Mouse (Mus musculus) midbrain, embryonic 16.5 days (tissue): ENCODE results near the gene Ptchd1. TPM values are rescaled to one million over a fixed set of nuclear protein-coding genes. Genes with fewer than 3 reads are reported as not detected.

ENCODE experiments used
- ATAC-seq: fragments of 200-750 bp; cut with Nextera tagmentation; 2 replicates; pipeline ENCODE4 v1.8.0; 2017; ENCODE audit warnings: moderate TSS enrichment
- H3K27ac ChIP-seq: fragments of 300-500 bp; sonication (generic); 2 replicates; pipeline ENCODE4 v1.5.1; 2014; ENCODE audit warnings: mild to moderate bottlenecking, low read length, mixed read lengths
- H3K27me3 ChIP-seq: fragments of 300-500 bp; sonication (generic); 2 replicates; pipeline ENCODE4 v1.6.1; 2014; ENCODE audit warnings: low read depth, low read length, mixed read lengths; ENCODE audit not compliant: control insufficient read depth, insufficient read depth
- H3K36me3 ChIP-seq: fragments of 300-500 bp; sonication (generic); 2 replicates; pipeline ENCODE4 v1.6.1; 2014; ENCODE audit warnings: mild to moderate bottlenecking, low read length, moderate library complexity, mixed read lengths; ENCODE audit not compliant: control insufficient read depth, insufficient read depth
- H3K4me1 ChIP-seq: fragments of 300-500 bp; sonication (generic); 2 replicates; pipeline ENCODE4 v1.6.1; 2014; ENCODE audit warnings: mild to moderate bottlenecking, low read length, mixed read lengths; ENCODE audit not compliant: control insufficient read depth, insufficient read depth
- H3K4me2 ChIP-seq: fragments of 300-500 bp; sonication (generic); 2 replicates; pipeline ENCODE4 v1.6.1; 2014; ENCODE audit warnings: mild to moderate bottlenecking, low read length, mixed read lengths
- H3K4me3 ChIP-seq: fragments of 300-500 bp; sonication (generic); 2 replicates; pipeline ENCODE4 v1.5.1; 2014; ENCODE audit warnings: low read depth, mild to moderate bottlenecking, low read length, moderate library complexity, mixed read lengths
- H3K9ac ChIP-seq: fragments of 300-500 bp; sonication (generic); 2 replicates; pipeline ENCODE4 v1.6.1; 2014; ENCODE audit warnings: low read depth, low read length, mixed read lengths
- H3K9me3 ChIP-seq: fragments of 300-500 bp; sonication (generic); replicated peaks from 2 replicates; pipeline ENCODE4 v1.6.1; 2014; ENCODE audit warnings: mild to moderate bottlenecking, low read length, mixed read lengths; ENCODE audit not compliant: control insufficient read depth, poor library complexity, severe bottlenecking
- WGBS: fragments of 180-500 bp; shearing (Covaris S2); extraction: QIAGEN DNeasy Blood & Tissue Kit; methylation state at CpG from one replicate; pipeline ENCODE4 v1.1.7; 2014; 5-methylcytosine and 5-hydroxymethylcytosine counted together
- polyA plus RNA-seq: library from polyadenylated mRNA; unstranded; fragments of >200 nt; fragmentation: Nextera tagmentation; extraction: Ambion mirVana; gene quantifications from 2 replicates; pipeline ENCODE4 v1.2.1, GENCODE M21; 2015

Gene Ptchd1
- polyA plus RNA-seq: 10.4 and 10.9 TPM in 2 replicates

DNA sequence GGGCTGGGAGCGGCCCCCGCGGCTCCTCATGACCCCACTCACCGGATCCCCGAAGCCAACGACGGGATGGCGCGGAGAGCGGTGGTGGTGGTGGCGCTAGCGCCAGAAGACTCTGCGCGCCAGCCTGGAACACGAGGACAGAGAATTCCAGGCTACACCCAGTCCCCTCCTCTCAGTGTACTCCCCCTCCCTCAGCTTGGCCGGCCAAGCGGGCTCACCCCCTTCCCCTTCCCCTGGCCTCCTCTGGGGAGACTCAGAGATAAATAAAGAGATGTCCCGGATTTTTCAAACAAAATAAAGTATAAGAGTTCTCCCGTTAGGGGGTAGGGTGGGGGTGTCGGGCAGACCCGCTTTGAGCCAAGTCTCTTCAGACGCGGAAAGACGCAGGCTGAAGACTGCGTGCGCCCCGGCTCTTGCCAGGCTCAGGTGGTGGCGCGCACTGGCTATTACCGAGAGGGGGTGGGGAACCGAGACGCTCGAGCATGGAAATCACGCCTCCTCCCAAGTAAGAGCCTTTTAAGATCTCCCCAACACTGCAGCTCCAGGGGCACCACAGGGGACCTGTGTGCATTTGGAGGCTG is at the start of gene Ptchd1:
Ptchd1 (minus strand) TSS at position 114 of the 581 bp plus-strand sequence.
- H3K4me1 ChIP-seq: 0 out of 2 replicates have a peak, but pooled peaks cover 3% of the 10 kb centered on the region
- 22% methylated on average over 33 of the region's 34 CpGs for WGBS
- peak within 1 kb of the TSS; percentile 82 for H3K27ac ChIP-seq

DNA sequence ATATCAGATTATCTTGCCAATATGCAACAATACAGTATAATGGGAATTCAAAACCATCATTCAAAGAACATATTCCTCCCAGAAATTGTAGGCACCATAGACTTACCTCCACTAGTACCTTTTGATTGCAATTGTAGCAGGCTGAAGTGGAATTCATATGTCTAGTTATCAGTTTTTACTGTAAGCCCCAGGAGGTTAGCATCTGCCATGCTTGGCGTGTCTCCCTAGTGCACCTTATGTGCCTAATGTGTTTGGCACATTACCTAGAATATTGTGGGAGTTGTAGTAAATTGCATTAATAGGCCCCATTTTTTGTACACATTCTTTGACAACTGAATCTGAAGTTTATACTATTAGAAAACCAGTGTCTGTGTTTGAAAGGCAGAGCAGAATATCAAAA is 34.4 kb upstream of the Ptchd1 start:
- Histone ChIP-seq H3K9me3 (no peaks in the 10 kb centered on the region), H3K4me2 (no peak overlapping the region), H3K27ac (no peak overlapping the region), H3K4me3 (no peak overlapping the region), H3K27me3 (no peaks in the 10 kb centered on the region), H3K4me1 (no peaks in the 10 kb centered on the region), H3K36me3 (no peaks in the 10 kb centered on the region), H3K9ac (no peak overlapping the region)
- ATAC-seq: no peak
- WGBS: 82% methylated on average over 1 of the region's 1 CpGs

More for the DNA sequence above, at the start of gene Ptchd1:
- H3K4me3 ChIP-seq: peak within 1 kb of the TSS; percentile 57
- H3K4me2 ChIP-seq: peak within 1 kb of the TSS; percentile 70
- H3K36me3 ChIP-seq: no peaks in the 10 kb centered on the region
- H3K27me3 ChIP-seq: no peaks in the 10 kb centered on the region
- H3K9me3 ChIP-seq: no peaks in the 10 kb centered on the region
- peak; percentile 86 for ATAC-seq
- H3K9ac ChIP-seq: peak within 1 kb of the TSS; percentile 67

DNA sequence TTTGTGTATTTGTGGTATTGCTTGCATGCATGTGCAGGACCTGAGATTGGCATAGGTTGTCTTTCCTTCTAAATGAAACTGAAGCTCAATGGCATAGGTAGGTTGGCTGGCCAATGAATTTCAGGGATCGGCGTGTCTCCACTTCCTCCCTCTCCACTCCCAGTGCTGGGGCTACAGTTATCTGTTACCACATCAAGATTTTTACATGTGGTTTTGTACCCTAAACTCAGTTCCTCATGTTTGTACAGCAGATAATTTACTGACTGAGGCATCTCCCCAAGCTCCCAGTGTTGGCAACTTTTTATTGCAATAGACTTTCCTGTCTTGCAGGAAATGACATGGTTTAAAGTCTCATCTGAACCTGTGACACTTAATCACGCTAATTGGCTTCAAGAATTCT is 22.4 kb upstream of the Ptchd1 start:
- H3K4me2 ChIP-seq: no peak overlapping the region
- H3K4me3 ChIP-seq: no peak overlapping the region
- H3K9me3 ChIP-seq: no peaks in the 10 kb centered on the region
- no peaks in the 10 kb centered on the region for H3K4me1 ChIP-seq
- no peaks in the 10 kb centered on the region for H3K36me3 ChIP-seq
- ATAC-seq: no peak
- no peak overlapping the region for H3K9ac ChIP-seq
- H3K27ac ChIP-seq: no peak overlapping the region
- WGBS: 91% methylated on average over 3 of the region's 3 CpGs
- no peaks in the 10 kb centered on the region for H3K27me3 ChIP-seq

DNA sequence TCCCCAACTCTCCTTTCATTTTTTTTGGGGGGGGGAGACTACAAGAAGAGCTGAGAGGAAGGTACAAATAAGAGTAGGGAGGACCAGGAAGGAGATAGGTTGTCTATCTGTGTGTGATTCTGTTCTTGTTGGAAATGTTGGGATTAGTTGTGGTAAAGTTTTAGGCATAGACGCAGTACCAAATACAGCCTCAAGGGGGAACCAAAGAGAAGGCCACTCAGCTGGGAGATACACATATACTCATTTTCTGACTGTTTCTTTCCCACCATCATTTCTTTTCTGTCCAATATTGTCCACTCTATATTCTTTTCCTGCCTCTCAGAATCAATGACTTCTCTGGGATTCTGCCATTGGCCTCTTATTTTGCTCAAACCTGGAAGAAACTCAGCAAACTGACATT is 20.4 kb upstream of the Ptchd1 start:
- H3K9me3 ChIP-seq: no peaks in the 10 kb centered on the region
- H3K4me1 ChIP-seq: no peaks in the 10 kb centered on the region
- no peaks in the 10 kb centered on the region for H3K27me3 ChIP-seq
- ATAC-seq: no peak
- H3K27ac ChIP-seq: no peak overlapping the region
- no peak overlapping the region for H3K4me2 ChIP-seq
- no peaks in the 10 kb centered on the region for H3K36me3 ChIP-seq
- H3K9ac ChIP-seq: no peak overlapping the region
- H3K4me3 ChIP-seq: no peak overlapping the region
- WGBS: 27% methylated on average over 1 of the region's 1 CpGs

DNA sequence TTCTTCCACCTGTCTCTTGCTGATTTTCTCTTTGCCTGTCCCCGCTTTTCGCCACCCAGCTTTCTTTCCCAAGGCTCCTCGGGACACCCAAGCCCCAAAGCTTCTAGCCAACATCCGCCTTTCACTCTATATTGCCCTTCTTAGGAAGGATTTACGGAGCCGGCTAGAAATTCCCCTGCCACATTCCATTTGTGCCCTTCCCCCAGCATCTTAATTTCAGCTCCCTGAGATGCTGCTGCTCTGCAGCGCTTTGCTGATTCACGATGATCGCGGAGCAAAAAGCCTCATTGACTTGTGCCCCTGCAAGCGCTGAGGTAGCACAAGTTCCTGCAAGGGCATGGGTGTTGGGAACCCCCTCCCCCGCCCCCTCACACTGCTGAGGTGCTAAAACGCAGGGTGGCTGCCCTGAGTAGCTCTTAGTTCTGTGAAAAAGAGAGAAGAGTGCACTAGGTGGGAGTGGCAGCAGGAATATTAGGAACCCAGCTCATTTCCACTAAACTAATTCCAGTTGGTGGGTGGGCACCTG is 2.1 kb upstream of the Ptchd1 start:
- 0 out of 2 replicates have a peak overlapping the region, but pooled peaks have one; percentile 2 for H3K9ac ChIP-seq
- peak overlapping the region; percentile 28 for H3K4me3 ChIP-seq
- no peak for ATAC-seq
- H3K36me3 ChIP-seq: no peaks in the 10 kb centered on the region
- peak overlapping the region; percentile 70 for H3K4me2 ChIP-seq
- no peak overlapping the region for H3K27ac ChIP-seq
- 0 out of 2 replicates have a peak, but pooled peaks cover 3% of the 10 kb centered on the region for H3K4me1 ChIP-seq
- WGBS: 21% methylated on average over 13 of the region's 13 CpGs
- H3K27me3 ChIP-seq: no peaks in the 10 kb centered on the region
- no peaks in the 10 kb centered on the region for H3K9me3 ChIP-seq

DNA sequence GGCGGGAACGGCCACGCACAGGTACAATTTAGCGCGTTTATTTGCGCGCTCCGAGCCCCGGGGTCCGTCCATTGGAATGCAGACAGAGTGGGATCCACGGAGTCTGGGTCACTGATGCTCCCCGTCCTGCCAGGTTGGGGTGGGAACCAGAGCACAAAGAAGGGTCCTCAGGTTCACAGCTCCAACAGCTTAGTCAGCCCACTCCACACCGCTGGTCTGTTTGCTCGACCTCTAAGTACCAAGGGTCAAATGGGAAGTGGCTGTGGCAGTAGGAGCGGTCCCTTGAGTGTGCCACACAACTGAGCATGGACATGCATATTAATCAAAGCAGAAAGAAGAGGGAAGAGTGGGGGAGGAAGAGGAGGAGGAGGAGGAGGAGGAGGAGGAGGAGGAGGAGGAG is 1.3 kb upstream of the Ptchd1 start:
- H3K4me2 ChIP-seq: peak overlapping the region; percentile 70
- H3K36me3 ChIP-seq: no peaks in the 10 kb centered on the region
- no peaks in the 10 kb centered on the region for H3K27me3 ChIP-seq
- peak overlapping the region; percentile 67; the same call in 1 of the 2 replicates for H3K9ac ChIP-seq
- H3K4me3 ChIP-seq: peak overlapping the region; percentile 57
- WGBS: 17% methylated on average over 15 of the region's 15 CpGs
- no peak for ATAC-seq
- 0 out of 2 replicates have a peak, but pooled peaks cover 3% of the 10 kb centered on the region for H3K4me1 ChIP-seq
- H3K9me3 ChIP-seq: no peaks in the 10 kb centered on the region
- no peak overlapping the region for H3K27ac ChIP-seq

DNA sequence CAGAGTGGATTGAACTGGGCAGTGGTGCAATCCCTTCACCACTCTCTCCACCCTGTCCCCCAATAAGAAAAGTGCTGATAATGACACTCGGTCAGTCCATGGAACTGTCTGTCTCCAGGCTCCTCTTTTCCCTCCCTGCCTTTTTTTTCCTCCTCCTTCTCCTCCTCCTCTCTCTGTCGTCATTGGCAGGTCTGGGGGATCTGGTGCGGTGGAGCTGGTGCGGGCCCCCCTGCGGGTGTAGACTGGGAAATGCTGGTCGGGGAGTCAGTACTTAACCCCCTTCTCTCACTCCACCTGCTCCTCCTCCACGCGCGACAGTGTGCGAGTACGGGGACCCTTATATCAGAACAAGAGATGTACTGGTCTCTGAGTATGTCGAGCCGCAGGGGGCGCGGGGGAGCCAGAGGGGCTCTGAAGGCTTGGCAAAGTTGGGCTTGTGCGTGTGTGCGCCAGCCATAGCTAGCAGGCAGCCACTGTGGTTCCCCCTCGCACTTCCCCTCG is 777 bp upstream of the Ptchd1 start, which contains the start of gene Gm15155:
Gm15155 (plus strand) TSS at position 401 of the 501 bp plus-strand sequence.
- peak; percentile 61 for ATAC-seq
- Histone ChIP-seq H3K4me3 (peak within 1 kb of the TSS; percentile 57), H3K9ac (peak within 1 kb of the TSS; percentile 67), H3K4me2 (peak within 1 kb of the TSS; percentile 70), H3K36me3 (no peaks in the 10 kb centered on the region), H3K9me3 (no peaks in the 10 kb centered on the region), H3K27ac (peak within 1 kb of the TSS; percentile 82), H3K27me3 (no peaks in the 10 kb centered on the region), H3K4me1 (0 out of 2 replicates have a peak, but pooled peaks cover 3% of the 10 kb centered on the region)
- WGBS: 19% methylated on average over 16 of the region's 19 CpGs

DNA sequence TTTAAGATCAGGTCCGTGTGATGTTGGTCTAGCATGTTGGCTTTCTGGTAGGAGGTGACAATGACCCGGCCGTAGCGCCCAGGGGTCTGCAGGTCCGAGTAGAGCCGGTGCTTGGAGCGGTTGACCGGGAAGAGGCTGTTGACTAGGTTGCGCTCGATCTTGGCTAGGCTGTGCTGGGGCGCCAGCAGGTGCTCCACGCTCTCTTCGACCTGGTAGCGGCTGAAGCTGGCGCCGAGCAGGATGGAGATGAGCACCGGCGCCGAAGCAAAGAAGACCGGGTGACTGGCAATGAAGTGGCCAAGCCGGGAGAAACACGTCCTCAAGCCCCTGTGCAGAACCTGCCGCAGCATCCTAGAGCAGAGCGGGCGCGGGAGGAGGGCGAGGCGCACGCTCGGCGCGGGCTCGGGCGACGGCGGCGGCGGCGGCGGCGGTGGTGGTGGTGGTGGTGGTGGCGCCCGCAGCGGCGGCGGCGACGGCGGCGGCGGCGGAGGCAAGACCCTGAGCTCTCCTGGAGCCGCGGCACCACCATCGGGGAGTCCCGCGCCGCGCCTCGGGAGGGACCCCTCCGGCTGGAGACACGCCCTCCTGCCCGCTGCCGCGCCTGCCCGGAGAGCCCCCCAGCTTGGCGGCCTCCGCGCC is 534 bp downstream of the Ptchd1 start:
- WGBS: 12% methylated on average over 19 of the region's 69 CpGs
- Histone ChIP-seq H3K27me3 (no peaks in the 10 kb centered on the region), H3K4me2 (peak overlapping the region; percentile 70), H3K4me1 (0 out of 2 replicates have a peak, but pooled peaks cover 3% of the 10 kb centered on the region), H3K27ac (peak overlapping the region; percentile 82), H3K9ac (peak overlapping the region; percentile 67), H3K4me3 (peak overlapping the region; percentile 57), H3K9me3 (no peaks in the 10 kb centered on the region), H3K36me3 (no peaks in the 10 kb centered on the region)
- peak; percentile 84 for ATAC-seq

DNA sequence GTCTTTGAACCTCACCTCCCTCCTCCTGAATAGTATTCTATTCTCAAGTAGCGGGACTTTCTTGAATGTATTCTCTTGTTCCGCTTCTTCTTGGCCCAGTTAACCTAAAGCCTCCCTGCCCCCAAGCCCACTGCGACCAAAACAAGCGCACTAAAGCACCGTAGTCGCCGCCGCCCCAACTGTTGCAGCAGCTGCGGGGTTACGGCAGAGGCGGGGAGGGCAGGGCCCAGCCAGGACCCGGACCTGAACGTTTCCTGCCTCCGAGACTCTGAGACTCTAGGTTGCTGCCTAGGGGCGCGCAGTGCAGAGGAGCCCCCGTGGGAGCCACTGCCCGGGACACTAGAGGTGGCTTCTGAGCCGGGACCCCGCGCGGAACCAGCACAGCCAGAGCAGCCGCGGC is 1.1 kb downstream of the Ptchd1 start:
- H3K27me3 ChIP-seq: no peaks in the 10 kb centered on the region
- H3K4me1 ChIP-seq: 0 out of 2 replicates have a peak, but pooled peaks cover 3% of the 10 kb centered on the region
- H3K4me2 ChIP-seq: peak overlapping the region; percentile 70
- no peaks in the 10 kb centered on the region for H3K9me3 ChIP-seq
- H3K4me3 ChIP-seq: peak overlapping the region; percentile 57
- peak; percentile 47 for ATAC-seq
- H3K27ac ChIP-seq: peak overlapping the region; percentile 82
- H3K9ac ChIP-seq: peak overlapping the region; percentile 67
- no peaks in the 10 kb centered on the region for H3K36me3 ChIP-seq
- 29% methylated on average over 24 of the region's 24 CpGs for WGBS
